Mouse (Mus musculus) ovary, adult 2 months (tissue): ENCODE measurements around the gene Nudt3. TPM values are rescaled to one million over a fixed set of nuclear protein-coding genes. Genes with fewer than 3 reads are reported as not detected.

Experiments
- polyA plus RNA-seq: library from polyadenylated mRNA; depleted of rRNA; stranded (reverse); fragments of >200 nt; gene quantifications from 2 replicates; pipeline ENCODE4 v1.2.3, GENCODE M21; 2012; rRNA removed

The Nudt3 gene
- polyA plus RNA-seq, result 102 and 148 TPM in 2 replicates

DNA sequence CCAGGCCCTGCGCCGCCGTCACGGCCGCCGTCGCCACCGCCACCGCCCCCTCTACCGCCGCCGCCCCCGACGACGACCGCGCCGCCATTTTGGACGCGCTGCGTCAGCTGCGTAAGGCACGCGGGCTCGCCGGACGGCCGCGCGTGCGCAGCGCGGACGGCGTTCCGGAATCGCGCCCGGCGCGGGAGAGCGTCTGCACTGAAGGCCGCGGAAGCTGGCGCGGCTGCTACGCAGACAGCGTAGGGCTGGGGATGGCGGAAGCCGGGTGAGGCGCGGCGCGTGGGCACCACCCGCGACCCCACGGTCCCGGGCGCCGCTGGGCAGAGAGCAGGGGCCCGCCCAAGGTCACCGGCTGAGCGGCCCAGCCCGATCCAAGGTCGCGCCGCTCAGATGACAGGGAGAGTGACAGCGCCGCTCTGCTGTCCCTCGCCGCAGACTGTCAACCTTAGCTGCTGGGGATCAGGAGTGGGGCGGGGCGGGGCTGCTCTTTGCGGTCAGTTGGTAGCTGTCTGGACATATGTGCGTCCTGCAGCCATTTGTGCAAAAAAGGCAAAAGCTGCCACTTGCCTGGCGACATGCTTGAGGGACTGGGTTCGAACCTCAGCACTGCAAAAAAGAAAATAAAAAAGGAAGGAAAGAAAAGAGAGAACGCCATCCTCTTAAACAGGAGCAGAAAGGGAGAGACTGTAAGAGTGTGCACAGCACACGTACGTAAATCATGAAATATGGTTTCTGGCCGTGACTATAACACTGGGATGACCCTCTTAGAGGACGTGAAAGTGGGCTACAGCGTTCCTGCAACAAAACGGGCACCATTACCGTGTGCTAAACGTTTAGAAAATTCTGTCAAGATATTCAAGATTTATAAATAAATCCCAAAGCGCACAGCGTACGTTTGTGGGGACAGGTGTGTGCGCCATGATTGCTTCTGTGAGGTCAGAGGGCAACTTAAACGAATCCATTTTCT lies at the start of gene Nudt3:
TSS of gene Nudt3 (minus strand) at position 136 of the 967 bp plus-strand sequence.

DNA sequence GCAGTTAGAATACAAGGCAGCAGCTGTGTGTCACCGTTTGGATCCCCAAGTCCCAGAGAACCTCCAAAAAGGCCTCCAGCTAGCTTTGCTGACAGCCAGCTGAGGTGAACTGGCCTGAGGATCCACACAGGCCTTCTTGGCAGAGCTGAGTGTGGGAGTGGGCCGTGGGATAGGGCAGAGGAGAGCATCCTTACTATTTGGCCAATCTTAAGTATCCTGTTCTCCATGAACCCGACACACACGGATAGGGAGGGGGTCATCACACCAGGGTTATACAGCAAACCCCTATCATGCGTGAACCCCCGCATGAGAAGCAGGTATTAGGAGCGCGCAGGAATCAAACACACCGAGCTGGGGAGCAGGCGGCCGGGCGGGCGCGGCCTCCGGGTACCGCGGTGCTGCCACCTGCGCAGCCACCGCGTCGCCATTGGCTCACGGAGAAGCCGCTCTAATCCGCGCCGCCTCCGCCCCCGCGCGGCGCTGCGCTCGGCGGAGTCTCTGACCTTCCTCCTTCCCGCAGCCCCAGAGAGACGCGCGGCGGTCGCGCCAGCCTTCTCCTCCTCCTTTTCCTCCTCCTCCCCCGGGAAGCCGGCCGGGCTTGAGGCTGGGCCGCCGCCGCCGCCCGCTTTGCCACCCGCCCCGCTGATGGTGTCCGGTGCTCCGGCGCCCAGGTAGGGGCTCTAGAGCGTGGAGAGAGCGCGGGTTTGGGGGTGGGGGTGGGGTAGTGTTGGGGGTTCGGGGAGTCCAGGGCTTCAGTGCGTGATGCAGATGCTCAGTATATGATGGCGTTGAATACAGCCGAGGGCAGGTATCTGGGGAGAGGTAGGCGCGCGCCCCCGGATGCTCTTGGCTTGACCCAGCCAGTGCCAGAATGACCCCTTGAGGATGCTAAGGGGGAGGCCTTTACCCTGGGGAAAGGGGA lies 32.1 kb upstream of the Nudt3 start, which contains the start of gene Pacsin1:
TSS of gene Pacsin1 (plus strand) at position 421 of the 922 bp plus-strand sequence.

DNA sequence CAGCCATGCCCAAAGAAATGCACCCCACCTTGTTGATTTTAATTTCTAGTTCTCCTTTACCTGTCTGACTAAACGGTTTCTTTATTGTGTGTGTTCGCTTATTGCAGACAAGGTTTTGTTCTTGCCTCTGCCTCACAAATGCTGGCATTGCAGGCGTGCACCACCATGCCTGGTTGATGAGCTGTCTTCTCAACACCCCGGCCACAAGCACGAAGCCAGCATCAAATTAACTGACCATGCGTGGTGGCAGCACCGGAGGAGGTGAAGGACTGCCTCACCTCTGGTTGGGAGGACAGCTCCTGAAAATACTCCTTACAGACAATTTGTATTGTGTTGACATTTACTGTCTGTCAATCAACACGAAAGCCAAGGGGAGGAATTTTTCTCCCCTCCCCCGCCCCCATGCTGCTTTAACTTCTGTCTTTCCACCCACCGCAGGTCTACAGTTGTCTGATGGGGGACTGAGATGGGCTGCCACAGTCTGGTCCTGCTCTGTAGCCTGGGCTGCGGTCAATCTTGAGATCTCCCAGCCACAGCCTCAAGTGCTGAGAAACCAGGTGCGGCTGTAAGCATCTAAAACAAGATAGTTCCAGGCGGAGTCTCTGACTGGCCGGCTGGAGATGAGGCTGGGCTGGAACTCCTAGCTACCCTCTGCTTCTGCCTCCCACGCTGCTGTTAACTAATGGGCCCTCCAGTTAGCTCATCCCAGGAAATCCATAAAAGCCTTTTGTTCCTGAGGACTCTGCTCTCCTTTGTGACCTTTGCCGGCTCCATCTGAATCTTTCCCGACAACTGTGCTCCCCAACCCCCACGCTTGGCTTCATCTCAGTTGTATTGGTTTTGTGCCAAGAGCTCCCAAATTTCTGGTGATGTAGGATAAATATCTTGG lies 13.1 kb upstream of the Nudt3 start, which contains the start of gene Rps10:
TSS of gene Rps10 (minus strand) at position 538 of the 889 bp plus-strand sequence.

DNA sequence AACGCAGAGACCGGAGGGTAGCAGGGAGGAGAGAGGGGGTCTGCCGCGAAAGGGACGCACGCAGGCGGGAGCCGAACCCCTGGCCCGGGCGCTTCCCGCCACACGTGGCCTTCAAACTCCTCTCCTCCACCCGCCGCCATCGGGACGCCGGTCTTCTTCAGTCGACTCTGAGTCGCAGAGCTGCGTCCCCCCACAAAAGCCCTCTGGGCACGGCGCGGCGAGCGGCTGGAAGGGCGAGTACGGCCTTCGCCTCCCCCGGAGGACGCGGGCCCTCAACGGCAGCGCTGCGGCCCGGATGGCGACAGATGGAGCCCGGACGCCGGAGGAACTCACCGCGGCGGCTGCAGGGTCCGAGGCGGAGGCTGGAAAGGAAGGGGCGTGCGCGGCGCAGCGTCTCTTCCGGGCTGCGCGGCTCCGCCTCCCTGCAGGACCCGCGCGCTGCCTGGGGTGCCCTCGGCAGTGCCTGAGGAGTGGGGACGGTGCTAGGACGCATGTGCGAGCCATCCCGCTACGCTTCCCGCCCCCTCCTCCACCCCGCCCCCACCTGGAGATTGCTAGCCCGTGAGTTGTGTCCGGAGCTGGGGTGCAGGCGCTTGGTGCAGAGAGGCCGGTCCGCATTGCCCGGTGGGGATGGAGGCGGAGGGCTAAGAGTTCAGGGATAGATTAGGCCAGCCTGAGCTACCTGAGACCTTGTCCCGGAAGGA lies 11.7 kb upstream of the Nudt3 start, which contains the start of gene RPS10-NUDT3:
TSS of gene RPS10-NUDT3 (minus strand) at position 352 of the 704 bp plus-strand sequence.

DNA sequence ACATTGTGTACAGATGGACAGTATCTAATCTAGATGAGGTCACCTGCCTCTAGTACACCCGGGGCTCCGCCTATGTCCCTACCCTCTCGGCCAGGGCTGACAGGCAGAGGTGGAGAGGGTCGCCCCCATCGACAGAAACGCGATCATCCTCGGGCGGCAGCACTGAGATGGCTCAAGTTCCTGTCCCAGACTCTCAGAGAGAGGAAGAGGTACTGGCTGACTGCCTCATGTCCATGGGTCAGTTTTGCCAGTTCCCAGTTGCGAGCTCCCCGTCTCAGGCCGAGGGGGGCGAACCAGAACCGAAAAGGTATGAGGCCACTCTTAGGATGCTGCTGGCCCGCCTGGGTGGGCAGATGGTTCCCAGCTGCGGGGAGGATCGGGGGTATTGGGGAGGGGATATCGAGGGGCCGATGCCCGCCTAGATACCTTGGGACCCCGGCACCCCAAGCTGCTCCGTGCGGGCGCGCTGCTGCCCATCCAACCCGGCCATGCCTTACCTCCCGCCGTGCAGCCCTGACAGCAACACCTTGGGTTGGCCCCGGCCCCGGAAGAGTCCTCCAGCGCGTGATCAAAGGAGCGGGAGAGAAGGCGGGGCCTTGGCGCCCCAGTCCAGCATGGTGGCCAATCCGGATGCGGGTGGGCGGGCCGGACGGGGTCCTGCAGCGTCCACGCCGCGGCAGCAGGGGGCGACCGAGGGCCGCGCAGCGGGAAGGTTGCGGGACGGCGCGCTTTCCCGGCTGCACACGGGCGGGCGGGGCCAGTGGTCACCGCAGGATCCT lies 57.9 kb downstream of the Nudt3 start, which contains the start of gene AI413582:
TSS of gene AI413582 (minus strand) at position 594 of the 779 bp plus-strand sequence.

DNA sequence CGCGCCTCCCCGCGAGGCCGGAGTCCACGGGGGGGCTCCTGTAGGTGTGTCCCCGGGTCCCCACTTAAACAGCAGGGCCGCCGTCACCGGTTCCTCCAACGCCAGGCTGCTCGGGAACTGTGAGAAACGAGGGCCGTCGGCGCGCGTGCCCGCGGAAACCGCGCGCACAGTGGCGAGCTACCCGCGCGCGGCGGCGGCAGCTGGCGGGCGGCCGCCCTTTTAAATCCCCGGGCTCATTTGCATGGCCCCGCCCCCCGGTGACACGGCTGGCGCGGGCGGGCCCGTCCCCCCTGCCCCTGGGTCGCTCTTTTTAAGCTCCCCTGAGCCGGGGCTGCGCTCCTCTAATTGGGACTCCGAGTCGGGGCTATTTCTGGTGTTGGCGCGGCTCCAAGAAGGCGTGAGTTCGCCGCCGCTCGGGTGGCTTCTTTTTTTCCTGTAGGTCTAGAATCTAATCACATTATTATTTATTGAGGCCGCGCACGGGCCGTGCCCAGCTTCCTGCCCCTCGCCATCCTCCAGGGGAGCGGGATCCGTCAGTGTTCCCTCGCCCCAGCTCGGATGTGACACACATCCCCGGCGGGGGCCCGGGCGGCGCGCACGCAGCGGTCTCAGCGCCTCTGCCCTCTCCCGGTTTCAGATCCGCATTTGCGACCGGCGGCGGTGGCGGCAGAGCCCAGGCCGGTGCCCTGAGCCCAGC lies 66.8 kb downstream of the Nudt3 start, which contains the start of gene Hmga1:
TSS of gene Hmga1 (plus strand) at position 183 of the 697 bp plus-strand sequence.

Other genes with a start within 250 kb of the Nudt3 start
- 6.6 and 7.1 TPM in 2 replicates for gene Grm4, start 102.1 kb downstream of the Nudt3 start, polyA plus RNA-seq
- gene Hmga1, start 67.0 kb downstream of the Nudt3 start, polyA plus RNA-seq, result 55.2 and 57.7 TPM in 2 replicates
- 41.5 and 44.2 TPM in 2 replicates for gene AI413582, start 57.7 kb downstream of the Nudt3 start, polyA plus RNA-seq
- gene RPS10-NUDT3, start 11.7 kb upstream of the Nudt3 start, polyA plus RNA-seq, result not detected in 2 replicates
- 1,844 and 2,082 TPM in 2 replicates for gene Rps10, start 13.2 kb upstream of the Nudt3 start, polyA plus RNA-seq
- 6.2 and 7.9 TPM in 2 replicates for gene Pacsin1, start 32.0 kb upstream of the Nudt3 start, polyA plus RNA-seq
- gene Spdef, start 105.5 kb upstream of the Nudt3 start, polyA plus RNA-seq, result 20.5 and 29.6 TPM in 2 replicates
- 82.1 and 93.7 TPM in 2 replicates for gene D17Wsu92e, start 197.2 kb upstream of the Nudt3 start, polyA plus RNA-seq
- gene Snrpc, start 214.7 kb upstream of the Nudt3 start, polyA plus RNA-seq, result 140 and 144 TPM in 2 replicates
- 19.1 and 19.2 TPM in 2 replicates for gene Uhrf1bp1, start 232.9 kb upstream of the Nudt3 start, polyA plus RNA-seq